Mouse (Mus musculus) frontal cortex, postnatal 14 days (tissue): ENCODE results near the gene Galns.
"Not testable (repeated sequence)": the region's sequence is repeated elsewhere in the genome, so short reads cannot be mapped to it uniquely, and the experiment has no call there.

Experiments
- DNase-seq, 2 experiments: peaks; one replicate each; pipeline ENCODE4 v3.0.0; 2022; ENCODE audit warnings: low spot score in 2 of 2

The Galns gene

GRCm38 (mm10) chr8:122635878-122636802 is 24.9 kb upstream of the Galns start:
- DNase-seq = no peak

GRCm38 (mm10) chr8:122633205-122633604 is 21.9 kb upstream of the Galns start:
- DNase-seq = no peak

GRCm38 (mm10) chr8:122632134-122632533 is 20.9 kb upstream of the Galns start:
- DNase-seq = not testable (repeated sequence)

GRCm38 (mm10) chr8:122630696-122631095 is 19.4 kb upstream of the Galns start:
- no peak for DNase-seq

DNA sequence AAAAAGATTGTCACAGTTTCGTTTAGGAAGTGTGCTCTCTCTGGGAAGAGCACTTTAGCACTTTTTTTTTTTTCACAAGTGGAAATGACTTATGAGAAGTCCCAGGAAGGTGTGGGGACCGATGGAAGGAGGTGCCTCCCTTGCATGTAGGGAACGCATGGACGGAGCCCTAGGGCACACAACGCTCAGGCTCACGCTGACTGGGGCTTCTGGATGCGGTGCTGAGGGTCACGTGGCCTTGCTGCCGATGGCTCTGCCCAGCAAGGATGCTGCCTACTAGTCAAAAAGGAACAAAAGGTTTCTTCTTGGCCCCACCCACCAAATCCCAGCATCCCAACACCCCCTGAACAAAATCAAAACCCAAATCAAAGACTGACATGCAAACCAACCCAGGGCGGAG is 18.1 kb upstream of the Galns start:
- no peak for DNase-seq

GRCm38 (mm10) chr8:122626896-122627295 is 15.6 kb upstream of the Galns start:
- DNase-seq = no peak

DNA sequence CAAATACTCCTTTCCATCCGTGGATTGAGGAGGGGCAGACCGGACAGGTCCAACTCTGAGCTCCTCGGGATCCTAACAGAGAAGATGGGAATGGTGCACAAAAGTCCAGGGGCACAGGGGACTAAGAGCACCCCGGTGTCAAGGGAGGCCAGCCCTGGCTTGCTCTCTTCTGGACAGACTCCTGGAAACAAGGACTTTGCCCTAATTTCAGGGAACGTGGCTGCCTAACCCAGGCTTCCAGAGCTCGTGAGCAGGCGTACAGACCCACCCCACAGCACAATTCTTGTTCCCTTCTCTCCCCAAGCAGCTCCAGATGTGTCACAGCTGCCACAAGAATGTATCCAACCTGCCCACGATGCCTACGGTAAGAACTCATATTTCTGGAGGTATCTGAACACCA is 14.5 kb upstream of the Galns start:
- no peak for DNase-seq

DNA sequence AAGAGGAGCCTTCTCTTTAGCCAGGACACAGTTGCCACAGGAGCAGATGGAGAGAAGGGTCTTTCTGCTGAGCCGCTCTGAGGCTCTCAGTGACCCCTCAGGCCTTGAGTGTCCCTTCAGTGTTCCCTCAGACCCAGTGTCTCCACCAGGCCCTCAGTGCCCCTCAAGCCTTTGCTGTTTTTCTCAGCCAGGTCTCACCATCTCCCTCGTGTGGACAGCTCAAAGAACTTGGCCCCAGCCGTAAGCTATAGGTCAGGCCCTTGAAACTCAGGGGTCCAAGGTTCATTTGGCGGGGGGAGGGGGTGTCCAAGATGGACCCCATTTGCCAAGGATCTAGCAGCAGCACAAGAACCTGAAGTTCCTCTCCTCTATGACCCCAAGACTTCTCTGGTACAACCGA is 13.4 kb upstream of the Galns start:
- DNase-seq = no peak

DNA sequence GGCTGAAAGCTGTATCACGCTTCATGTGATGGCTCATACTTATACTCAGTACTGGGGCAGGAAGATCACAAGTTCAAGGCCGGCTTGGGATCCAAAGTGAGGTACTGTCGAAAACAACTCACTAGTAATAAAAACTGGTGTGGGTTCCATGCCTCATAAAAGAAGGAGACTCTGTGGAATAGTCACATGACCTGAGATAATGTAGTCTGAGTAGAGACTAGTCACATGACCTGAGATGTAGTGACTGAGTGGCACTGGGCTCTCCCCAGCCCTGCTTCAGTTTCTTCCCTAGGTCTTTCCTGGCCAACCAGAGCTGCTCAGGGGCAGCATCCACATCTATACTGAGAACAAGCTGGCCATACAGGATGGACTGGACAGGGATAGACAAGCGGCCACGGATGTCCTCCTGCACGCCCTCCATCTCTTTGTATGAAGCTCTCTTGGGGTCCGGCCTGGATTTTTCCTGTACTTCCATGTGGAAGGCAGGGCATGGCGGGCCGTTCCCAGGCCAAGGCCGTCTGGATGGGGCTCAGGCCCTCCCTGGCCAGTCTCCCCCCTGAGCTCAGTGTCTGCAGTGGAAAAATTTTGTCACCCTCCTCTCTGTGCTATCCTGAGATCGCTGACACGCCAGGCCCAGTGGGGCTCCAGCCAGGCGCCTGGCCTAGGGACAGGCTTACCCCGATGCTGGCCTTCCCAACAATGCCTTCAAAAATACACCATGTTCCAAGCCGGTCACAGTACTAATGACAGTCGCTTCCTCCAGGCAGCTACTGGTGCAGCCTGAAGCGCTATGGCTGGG is 12.8 kb upstream of the Galns start:
- DNase-seq = no peak

DNA sequence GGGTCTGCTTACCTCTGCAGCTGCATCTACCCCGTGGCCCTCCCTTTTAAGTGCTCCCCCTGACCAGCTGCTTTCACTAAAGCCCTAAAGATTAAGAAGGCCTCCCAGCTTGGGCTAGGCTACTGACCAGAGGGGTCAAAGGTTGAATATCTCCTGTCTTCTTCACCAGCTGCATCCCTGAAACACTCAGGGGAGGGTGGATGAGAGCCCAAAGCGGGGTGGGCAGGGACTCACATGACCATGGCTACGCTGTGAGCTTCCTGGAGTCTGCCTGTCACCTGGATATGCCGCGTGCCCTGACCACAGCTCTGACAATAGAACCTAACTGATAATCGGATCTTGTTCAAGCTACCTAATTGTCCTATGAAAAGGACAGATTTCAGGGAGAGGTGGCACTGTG is 11.5 kb upstream of the Galns start, which contains the start of gene Pabpn1l:
Gene Pabpn1l (minus strand): TSS at position 13 of the 400 bp plus-strand sequence.
- DNase-seq = no peak

DNA sequence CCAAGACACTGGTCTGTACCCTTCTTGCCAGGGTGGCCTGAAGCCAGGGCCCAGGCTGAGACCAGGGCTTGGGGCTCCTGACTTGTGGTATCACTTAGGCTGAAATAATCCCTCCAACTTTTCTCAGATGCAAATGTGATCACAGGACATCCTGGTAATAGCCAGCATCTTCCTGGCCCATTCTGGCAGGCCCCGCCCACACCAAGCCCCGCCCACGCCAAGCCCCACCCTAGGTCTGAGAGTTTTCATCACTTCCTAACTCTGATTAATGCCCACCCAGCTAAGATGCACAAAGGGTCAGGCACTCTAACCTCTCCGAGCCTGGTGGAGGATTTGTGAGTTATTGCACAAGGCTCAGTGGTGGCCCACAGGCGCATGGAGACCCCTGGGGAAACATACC is 9.2 kb upstream of the Galns start:
- DNase-seq = no peak

DNA sequence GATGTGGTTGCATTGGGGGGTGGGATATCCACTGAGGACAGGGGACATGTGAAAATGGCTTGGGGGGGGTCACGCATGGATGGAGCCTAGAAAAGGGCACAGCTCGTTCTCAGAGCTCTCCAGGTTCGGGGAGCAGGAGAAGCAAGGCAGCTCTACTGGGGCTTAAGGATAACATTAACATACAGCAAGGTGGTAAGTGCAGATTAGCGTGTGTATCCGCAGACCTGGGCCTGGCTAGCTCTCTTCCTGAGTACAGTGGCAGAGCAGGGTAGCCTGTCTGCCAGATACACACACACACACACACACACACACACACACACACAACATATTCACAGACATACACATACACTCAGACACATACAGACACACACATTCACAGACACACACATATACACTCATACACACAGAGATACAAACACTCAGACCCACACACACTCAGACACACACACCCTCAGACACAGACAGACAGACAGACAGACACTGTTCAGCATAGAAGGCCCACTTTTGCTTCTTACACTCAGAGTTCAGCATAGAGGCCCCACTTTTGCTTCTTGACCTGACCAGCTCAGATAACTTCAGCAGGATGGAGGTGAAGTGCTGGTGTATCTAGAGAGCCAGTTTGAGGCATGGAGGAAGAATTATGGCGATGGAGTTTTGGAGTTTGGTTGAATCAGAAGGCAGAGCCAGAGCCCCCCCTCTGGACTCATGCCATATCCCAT is 7.6 kb upstream of the Galns start:
- no peak for DNase-seq

- peak in 1 of 2 experiments; percentile 59 for DNase-seq
Observed at GRCm38 (mm10) chr8:122617947-122618546, 6.8 kb upstream of the Galns start.

DNA sequence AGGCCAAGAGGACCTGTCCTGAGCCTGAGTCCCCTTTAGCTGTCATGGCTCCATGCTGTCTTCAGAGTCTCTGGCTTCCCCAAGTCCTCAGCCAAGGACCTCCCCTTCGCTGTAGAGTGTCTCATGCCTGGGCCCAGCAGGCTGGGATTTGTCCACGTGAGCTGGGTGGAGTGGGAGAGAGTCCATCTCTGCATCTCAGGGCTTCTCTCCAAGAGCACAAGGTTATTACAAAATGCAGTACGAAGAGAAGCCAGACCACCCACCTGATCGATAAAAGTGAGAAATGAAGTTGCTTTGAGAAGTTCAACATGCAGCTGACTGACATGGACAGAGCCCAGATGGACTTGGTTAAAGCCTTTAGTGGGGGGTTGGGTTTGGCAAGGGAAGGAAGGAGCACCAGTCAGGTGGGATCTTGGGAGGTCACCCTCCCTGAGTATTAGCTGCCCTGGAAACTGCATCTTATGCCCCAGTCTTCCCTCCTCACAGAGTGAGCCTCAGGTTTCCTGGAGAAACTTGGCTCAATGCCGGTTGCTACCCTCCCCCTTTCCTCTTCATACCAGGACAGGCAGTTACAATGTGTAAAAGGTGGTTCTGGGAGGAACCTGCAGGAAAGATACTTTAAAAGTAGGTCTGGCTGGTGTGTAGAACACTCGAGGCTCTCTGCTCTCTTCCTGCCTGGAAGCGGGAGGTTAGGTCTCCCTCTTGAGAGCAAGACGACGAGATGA is 5.1 kb upstream of the Galns start:
- DNase-seq = no peak

- no peak for DNase-seq
Observed at GRCm38 (mm10) chr8:122610612-122611277, 518 bp downstream of the Galns start.

DNA sequence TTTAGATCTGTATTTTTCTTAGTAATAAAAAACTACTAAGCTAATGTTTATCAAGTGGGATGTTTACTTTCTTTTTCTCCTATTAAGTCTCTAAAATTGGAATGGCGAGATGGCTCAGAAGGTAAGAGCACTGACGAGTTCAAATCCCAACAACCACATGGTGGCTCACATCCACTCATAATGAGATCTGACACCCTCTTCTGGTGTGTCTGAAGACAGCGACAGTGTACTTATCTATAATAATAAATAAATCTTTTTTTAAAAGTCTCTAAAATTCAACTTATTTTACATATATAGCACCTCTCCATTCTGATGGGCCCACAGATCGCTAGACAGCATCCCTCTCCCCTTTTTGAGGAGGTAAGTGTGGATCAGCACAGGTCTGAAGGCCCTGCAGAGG is 1.1 kb downstream of the Galns start:
- no peak for DNase-seq

- no peak for DNase-seq
Observed at GRCm38 (mm10) chr8:122606810-122607209, 4.5 kb downstream of the Galns start.

- no peak for DNase-seq
Observed at GRCm38 (mm10) chr8:122605367-122605766, 5.9 kb downstream of the Galns start.

GRCm38 (mm10) chr8:122604640-122605039 is 6.6 kb downstream of the Galns start:
- DNase-seq = no peak

DNA sequence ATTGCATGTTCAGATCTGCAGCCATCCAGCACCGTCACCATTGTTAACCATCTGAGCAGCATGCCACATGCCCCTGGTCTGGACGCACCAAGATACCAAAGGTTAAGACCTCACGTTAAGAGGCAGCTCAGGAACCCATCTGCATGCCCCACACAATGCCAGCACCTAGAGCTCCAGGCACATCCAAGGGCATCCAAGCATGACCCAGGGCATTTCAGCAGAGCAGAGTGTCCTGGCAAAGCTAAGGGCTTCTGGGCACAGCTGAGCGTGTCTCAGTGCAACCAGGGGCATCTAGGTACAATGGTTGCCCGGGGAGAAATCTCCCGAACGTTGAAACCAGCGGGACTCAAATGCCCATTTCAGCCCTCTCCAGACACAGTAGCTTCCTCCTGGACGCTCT is 10.6 kb downstream of the Galns start:
- no peak for DNase-seq
